Mouse (Mus musculus) lung, adult 2 months (tissue): ENCODE results near the gene Prdx6.

Experiments used
- CTCF ChIP-seq: fragments of 200-500 bp; IDR thresholded peaks from 2 replicates; pipeline ENCODE4 v1.5.1; 2011; ENCODE audit warnings: mild to moderate bottlenecking, low read length, control low read depth; ENCODE audit not compliant: insufficient read depth
- POLR2A ChIP-seq: fragments of 200-500 bp; IDR thresholded peaks from 2 replicates; pipeline ENCODE4 v1.6.1; 2011; ENCODE audit warnings: low read depth, mild to moderate bottlenecking, control low read depth, low read length, borderline replicate concordance; ENCODE audit errors: extremely low read depth

DNA sequence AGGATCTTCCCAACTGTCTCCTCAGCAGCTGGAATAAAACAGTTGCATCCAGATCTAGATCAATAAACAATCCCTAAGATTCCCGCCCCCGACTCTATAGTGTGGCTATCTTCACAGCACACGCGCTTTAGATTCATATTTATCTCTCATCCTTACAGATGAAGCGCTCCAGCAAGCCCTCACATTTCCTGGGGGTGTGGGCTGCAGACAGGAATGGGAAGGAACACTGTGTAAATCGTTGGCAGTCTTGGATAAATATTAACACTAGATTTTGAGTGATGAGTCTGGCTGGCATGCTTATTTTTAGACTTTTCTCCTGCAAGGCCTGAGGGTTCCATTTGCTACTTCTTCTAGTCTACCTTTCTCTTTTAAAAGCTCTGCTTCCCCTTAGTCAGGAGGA lies 1.6 kb downstream of the Prdx6 start:
- peak; percentile 19; the same call in 1 of the 2 replicates for TF ChIP-seq POLR2A
- no peak for TF ChIP-seq CTCF
